Mouse (Mus musculus) G1E (cell line): Measurements from ENCODE around the gene Chmp2a. TPM values are rescaled to one million over a fixed set of nuclear protein-coding genes. Genes with fewer than 3 reads are reported as not detected.

ENCODE experiments used
- ATAC-seq: 2 replicates; pipeline ENCODE4 v1.8.0; 2016; ENCODE audit warnings: mild to moderate bottlenecking; ENCODE audit not compliant: insufficient number of reproducible peaks, poor library complexity, low FRiP score, severe bottlenecking; ENCODE audit errors: extremely low read depth
- DNase-seq: peaks from one replicate; pipeline ENCODE4 v3.0.0; 2012; ENCODE audit warnings: low spot score
- H3K27me3 ChIP-seq: 2 replicates; pipeline ENCODE4 v1.6.1; 2012; ENCODE audit warnings: mild to moderate bottlenecking, low read length, inconsistent platforms; ENCODE audit not compliant: insufficient read depth
- H3K36me3 ChIP-seq: replicated peaks from 2 replicates; pipeline ENCODE3; 2012; ENCODE audit warnings: mild to moderate bottlenecking, inconsistent platforms
- H3K4me1 ChIP-seq: 2 replicates; pipeline ENCODE4 v1.6.1; 2012; ENCODE audit warnings: low read depth, low read length, inconsistent platforms, mixed read lengths; ENCODE audit not compliant: insufficient read depth
- H3K4me3 ChIP-seq: 2 replicates; pipeline ENCODE4 v1.5.1; 2012; ENCODE audit warnings: low read depth, mild to moderate bottlenecking, inconsistent platforms, low read length, moderate library complexity, mixed read lengths
- H3K9me3 ChIP-seq: replicated peaks from 2 replicates; pipeline ENCODE4 v1.6.1; 2012; ENCODE audit warnings: inconsistent platforms
- CTCF ChIP-seq: IDR thresholded peaks from 2 replicates; pipeline ENCODE4 v1.5.1; 2012; ENCODE audit warnings: low read depth, low read length, inconsistent platforms, mixed read lengths
- POLR2AphosphoS5 ChIP-seq: IDR thresholded peaks from 2 replicates; pipeline ENCODE4 v1.6.1; 2012; ENCODE audit warnings: low read depth, low read length, inconsistent platforms; ENCODE audit not compliant: insufficient replicate concordance
- polyA plus RNA-seq: library from polyadenylated mRNA; stranded (reverse); fragments of >175 nt; gene quantifications from 2 replicates; pipeline ENCODE4 v1.2.3, GENCODE M21; 2012
- total RNA-seq, 2 experiments: library from RNA; stranded (forward) in 1 of 2; stranded (reverse) in 1 of 2; fragments of 200-1000 nt in 1 of 2; fragments of >200 nt in 1 of 2; fragmentation: Nextera tagmentation in 1 of 2; gene quantifications; 2 replicates each; pipeline ENCODE4 v1.2.3; 2014 to 2017

Chmp2a gene
- total and polyA plus RNA-seq, 3 experiments: 163 to 289 (median 188) TPM

- ATAC-seq: no peak
- H3K4me3 ChIP-seq: no peak overlapping the region
- peaks cover 9% of the 10 kb centered on the region for H3K4me1 ChIP-seq
- H3K36me3 ChIP-seq: peaks cover 18% of the 10 kb centered on the region
- H3K9me3 ChIP-seq: no peaks in the 10 kb centered on the region
- 0 out of 2 replicates have a peak, but pooled peaks cover under 1% of the 10 kb centered on the region for H3K27me3 ChIP-seq
- no peak for TF ChIP-seq CTCF
- no peak for TF ChIP-seq POLR2AphosphoS5
- no peak for DNase-seq
Observed at GRCm38 (mm10) chr7:12985724-12986123, 48.9 kb downstream of the Chmp2a start.

Other genes with a start within 250 kb of the Chmp2a start
Only the 20 nearest of the 21 such genes appear.
- not detected in 2 replicates for gene Zscan18, start 231.2 kb downstream of the Chmp2a start, total RNA-seq (2014; fragmentation: Nextera tagmentation)
- 0.12 and 0.22 TPM in 2 replicates for gene Zscan18, start 231.2 kb downstream of the Chmp2a start, total RNA-seq (2017)
- not detected in 2 replicates for gene Zscan18, start 231.2 kb downstream of the Chmp2a start, polyA plus RNA-seq
- gene Zfp329, start 215.9 kb downstream of the Chmp2a start, total RNA-seq (2014; fragmentation: Nextera tagmentation): 25.6 and 27.4 TPM in 2 replicates
- gene Zfp329, start 215.9 kb downstream of the Chmp2a start, total RNA-seq (2017): 15.5 and 22.2 TPM in 2 replicates
- 0.27 and 0.33 TPM in 2 replicates for gene Zfp329, start 215.9 kb downstream of the Chmp2a start, polyA plus RNA-seq
- 53.1 and 62.7 TPM in 2 replicates for gene Zfp110, start 200.0 kb downstream of the Chmp2a start, total RNA-seq (2014; fragmentation: Nextera tagmentation)
- gene Zfp110, start 200.0 kb downstream of the Chmp2a start, total RNA-seq (2017): 58.4 and 59.9 TPM in 2 replicates
- 2.5 and 3.2 TPM in 2 replicates for gene Zfp110, start 200.0 kb downstream of the Chmp2a start, polyA plus RNA-seq
- 8.3 and 9.3 TPM in 2 replicates for gene Zfp128, start 153.6 kb downstream of the Chmp2a start, total RNA-seq (2014; fragmentation: Nextera tagmentation)
- 3.8 and 4.5 TPM in 2 replicates for gene Zfp128, start 153.6 kb downstream of the Chmp2a start, total RNA-seq (2017)
- 0.61 and 0.72 TPM in 2 replicates for gene Zfp128, start 153.6 kb downstream of the Chmp2a start, polyA plus RNA-seq
- gene Zscan22, start 137.0 kb downstream of the Chmp2a start, total RNA-seq (2014; fragmentation: Nextera tagmentation): 23.9 and 25.0 TPM in 2 replicates
- 4.1 and 4.5 TPM in 2 replicates for gene Zscan22, start 137.0 kb downstream of the Chmp2a start, total RNA-seq (2017)
- 2.8 and 3.5 TPM in 2 replicates for gene Zscan22, start 137.0 kb downstream of the Chmp2a start, polyA plus RNA-seq
- gene Rps5, start 112.5 kb downstream of the Chmp2a start, total RNA-seq (2014; fragmentation: Nextera tagmentation): 1,720 and 1,839 TPM in 2 replicates
- gene Rps5, start 112.5 kb downstream of the Chmp2a start, total RNA-seq (2017): 880 and 1,074 TPM in 2 replicates
- gene Rps5, start 112.5 kb downstream of the Chmp2a start, polyA plus RNA-seq: 1,806 and 2,694 TPM in 2 replicates
- gene Rnf225, start 107.4 kb downstream of the Chmp2a start, total RNA-seq (2014; fragmentation: Nextera tagmentation): 0.29 and 0.98 TPM in 2 replicates
- 0.76 and 0.81 TPM in 2 replicates for gene Rnf225, start 107.4 kb downstream of the Chmp2a start, total RNA-seq (2017)
- gene Rnf225, start 107.4 kb downstream of the Chmp2a start, polyA plus RNA-seq: 1.0 and 1.3 TPM in 2 replicates
- gene Zfp324, start 69.0 kb downstream of the Chmp2a start, total RNA-seq (2014; fragmentation: Nextera tagmentation): 3.7 and 5.9 TPM in 2 replicates
- 6.2 and 7.0 TPM in 2 replicates for gene Zfp324, start 69.0 kb downstream of the Chmp2a start, total RNA-seq (2017)
- 2.4 and 2.7 TPM in 2 replicates for gene Zfp324, start 69.0 kb downstream of the Chmp2a start, polyA plus RNA-seq
- 5.9 and 6.1 TPM in 2 replicates for gene Zfp446, start 57.0 kb downstream of the Chmp2a start, total RNA-seq (2014; fragmentation: Nextera tagmentation)
- gene Zfp446, start 57.0 kb downstream of the Chmp2a start, total RNA-seq (2017): 3.7 and 4.0 TPM in 2 replicates
- gene Zfp446, start 57.0 kb downstream of the Chmp2a start, polyA plus RNA-seq: 4.1 and 4.6 TPM in 2 replicates
- gene Slc27a5, start 36.6 kb downstream of the Chmp2a start, total RNA-seq (2014; fragmentation: Nextera tagmentation): not detected in 2 replicates
- gene Slc27a5, start 36.6 kb downstream of the Chmp2a start, total RNA-seq (2017): 0.12 and 0.22 TPM in 2 replicates
- not detected in 2 replicates for gene Slc27a5, start 36.6 kb downstream of the Chmp2a start, polyA plus RNA-seq
- 324 and 384 TPM in 2 replicates for gene Trim28, start 35.7 kb downstream of the Chmp2a start, total RNA-seq (2014; fragmentation: Nextera tagmentation)
- 506 and 524 TPM in 2 replicates for gene Trim28, start 35.7 kb downstream of the Chmp2a start, total RNA-seq (2017)
- gene Trim28, start 35.7 kb downstream of the Chmp2a start, polyA plus RNA-seq: 193 and 221 TPM in 2 replicates
- 9.6 and 12.6 TPM in 2 replicates for gene Zbtb45, start 24.8 kb downstream of the Chmp2a start, total RNA-seq (2014; fragmentation: Nextera tagmentation)
- gene Zbtb45, start 24.8 kb downstream of the Chmp2a start, total RNA-seq (2017): 8.7 and 9.0 TPM in 2 replicates
- gene Zbtb45, start 24.8 kb downstream of the Chmp2a start, polyA plus RNA-seq: 99.1 and 126 TPM in 2 replicates
- gene Ube2m, start 3.5 kb upstream of the Chmp2a start, total RNA-seq (2014; fragmentation: Nextera tagmentation): 250 and 290 TPM in 2 replicates
- 151 and 162 TPM in 2 replicates for gene Ube2m, start 3.5 kb upstream of the Chmp2a start, total RNA-seq (2017)
- gene Ube2m, start 3.5 kb upstream of the Chmp2a start, polyA plus RNA-seq: 150 and 170 TPM in 2 replicates
- gene Mzf1, start 20.0 kb upstream of the Chmp2a start, total RNA-seq (2014; fragmentation: Nextera tagmentation): not detected in 2 replicates
- 0.17 and 0.22 TPM in 2 replicates for gene Mzf1, start 20.0 kb upstream of the Chmp2a start, total RNA-seq (2017)
- gene Mzf1, start 20.0 kb upstream of the Chmp2a start, polyA plus RNA-seq: 0.07 and 0.11 TPM in 2 replicates
- not detected in 2 replicates for gene Vmn1r85, start 60.4 kb upstream of the Chmp2a start, total RNA-seq (2014; fragmentation: Nextera tagmentation)
- gene Vmn1r85, start 60.4 kb upstream of the Chmp2a start, total RNA-seq (2017): under 0.01 and 0.44 TPM in 2 replicates
- not detected in 2 replicates for gene Vmn1r85, start 60.4 kb upstream of the Chmp2a start, polyA plus RNA-seq
- not detected in 2 replicates for gene Vmn1r86, start 85.1 kb upstream of the Chmp2a start, total RNA-seq (2014; fragmentation: Nextera tagmentation)
- 0.06 and 0.11 TPM in 2 replicates for gene Vmn1r86, start 85.1 kb upstream of the Chmp2a start, total RNA-seq (2017)
- gene Vmn1r86, start 85.1 kb upstream of the Chmp2a start, polyA plus RNA-seq: not detected in 2 replicates
- not detected in 2 replicates for gene Vmn1r87, start 105.3 kb upstream of the Chmp2a start, total RNA-seq (2014; fragmentation: Nextera tagmentation)
- 0.12 and 0.60 TPM in 2 replicates for gene Vmn1r87, start 105.3 kb upstream of the Chmp2a start, total RNA-seq (2017)
- not detected in 2 replicates for gene Vmn1r87, start 105.3 kb upstream of the Chmp2a start, polyA plus RNA-seq
- not detected in 2 replicates for gene Vmn1r88, start 124.8 kb upstream of the Chmp2a start, total RNA-seq (2014; fragmentation: Nextera tagmentation)
- 0.06 and 0.22 TPM in 2 replicates for gene Vmn1r88, start 124.8 kb upstream of the Chmp2a start, total RNA-seq (2017)
- gene Vmn1r88, start 124.8 kb upstream of the Chmp2a start, polyA plus RNA-seq: not detected in 2 replicates
- not detected in 2 replicates for gene Vmn1r89, start 178.2 kb upstream of the Chmp2a start, total RNA-seq (2014; fragmentation: Nextera tagmentation)
- 0.27 TPM in 1 of 2 replicates, not detected in the other for gene Vmn1r89, start 178.2 kb upstream of the Chmp2a start, total RNA-seq (2017)
- not detected in 2 replicates for gene Vmn1r89, start 178.2 kb upstream of the Chmp2a start, polyA plus RNA-seq
- gene Lig1, start 242.5 kb upstream of the Chmp2a start, total RNA-seq (2014; fragmentation: Nextera tagmentation): 143 and 159 TPM in 2 replicates
- 49.3 and 66.8 TPM in 2 replicates for gene Lig1, start 242.5 kb upstream of the Chmp2a start, total RNA-seq (2017)
- gene Lig1, start 242.5 kb upstream of the Chmp2a start, polyA plus RNA-seq: 72.8 and 89.3 TPM in 2 replicates